ENCODE assay signal across 31 mouse cellular contexts in the genomic region with DNA sequence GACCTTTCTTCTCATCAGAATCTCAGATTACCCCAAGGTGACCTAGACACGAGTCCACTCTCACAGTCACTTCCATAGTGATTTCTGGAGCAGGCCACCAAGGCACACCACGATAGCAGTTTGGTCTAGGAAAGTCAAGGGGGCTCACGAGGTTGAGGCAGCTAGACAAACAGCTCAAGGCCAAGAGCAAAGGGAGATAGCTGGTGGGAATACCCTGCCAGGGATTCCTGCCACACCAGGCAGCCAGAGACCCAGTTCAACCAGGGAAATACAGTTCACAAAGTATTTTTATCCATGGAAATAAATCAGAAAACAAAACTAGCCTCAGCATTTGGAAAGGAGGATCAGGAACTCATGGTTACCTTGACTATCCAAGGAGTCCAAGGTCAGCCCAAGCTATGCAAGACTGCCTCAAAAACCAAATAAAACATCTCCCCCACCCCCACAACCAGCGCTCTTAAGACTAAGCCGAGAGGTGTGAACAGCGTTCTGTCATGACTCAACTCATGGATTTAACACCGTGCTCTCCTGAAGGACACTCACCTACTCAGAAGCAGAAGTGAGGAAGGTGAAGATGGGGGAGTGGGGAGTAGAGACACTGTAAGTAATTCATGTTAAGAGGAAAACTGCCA. TPM values are rescaled to one million over a fixed set of nuclear protein-coding genes. Genes with fewer than 3 reads are reported as not detected.
DNase-seq lines count a peak whose midpoint lies in the region; TF ChIP-seq lines count a peak whose summit lies in the region.
"Had no signal": no experiment of that assay in that cellular context is flagged by ENCODE, and none has a peak within 500 bp of the region (broad histone marks: within the 10 kb centered on the region; RNA-seq: fewer than 3 reads in every experiment).

No protein-coding gene starts in this region.

- DNase-seq in adrenal gland, adult 2 months, result peak; percentile 56
- DNase-seq in adrenal gland, postnatal 4 days (ENCODE audit: low spot score in 2 of 2), result no peak
- peak; percentile 75 for DNase-seq in ovary, adult 18-20 months (ENCODE audit: low spot score)
- DNase-seq in ovary, postnatal 14 days (ENCODE audit: low spot score), result no peak
- DNase-seq in MEL (ENCODE audit: low read depth, low spot score), result no peak
- DNase-seq in induced T-regulatory cell, adult 2 months (ENCODE audit: low read depth), result peak; percentile 29
- DNase-seq in spleen, postnatal 14 days (ENCODE audit: low spot score in 2 of 2), result no peak
- DNase-seq: B cell, adult 2 months; cerebellum, adult 11-12 months; cerebellum, adult 8-10 months; heart, postnatal 14 days; heart, postnatal 4 days had no signal

- H3K9ac ChIP-seq in MEL (ENCODE audit: control insufficient read depth, low read depth, low read length, poor library complexity, severe bottlenecking), result no peak overlapping the region
- H3K9ac ChIP-seq: forebrain, embryonic 13.5 days; heart, embryonic 13.5 days; hindbrain, embryonic 14.5 days had no signal

- H3K27me3 ChIP-seq in MEL (ENCODE audit: control insufficient read depth in 1 of 2, insufficient read depth in 2 of 2, low read length in 2 of 2), result no peaks in the 10 kb centered on the region
- H3K27me3 ChIP-seq: CH12.LX; forebrain, embryonic 13.5 days; heart, embryonic 13.5 days had no signal

- no peak for TF ChIP-seq POLR2A in MEL (IDR thresholded peaks at IDR 0.05; ENCODE audit: control insufficient read depth in 1 of 2, insufficient read depth in 1 of 2, low read depth in 1 of 2, low read length in 2 of 2, poor library complexity in 1 of 2)

- H3K27ac ChIP-seq in MEL (ENCODE audit: control insufficient read depth, low read depth, low read length), result no peak overlapping the region
- H3K27ac ChIP-seq: forebrain, embryonic 10.5 days; forebrain, embryonic 13.5 days; heart, adult 2 months; heart, embryonic 10.5 days; heart, embryonic 13.5 days; hindbrain, embryonic 14.5 days; hindbrain, postnatal 0 days had no signal

- peaks cover 24 to 29% of the 10 kb centered on the region in 2 experiments for H3K36me3 ChIP-seq in MEL (ENCODE audit: control insufficient read depth in 1 of 2, insufficient read depth in 2 of 2, low read length in 2 of 2)

- TF ChIP-seq CTCF in MEL (IDR thresholded peaks at IDR 0.05 in 2 of 3, conservative IDR thresholded peaks at IDR 0.05 in 1 of 3; ENCODE audit: control insufficient read depth in 1 of 3, insufficient read depth in 1 of 3, low read depth in 2 of 3, low read length in 3 of 3, poor library complexity in 1 of 3, severe bottlenecking in 1 of 3), result no peak

- no peaks in the 10 kb centered on the region for H3K79me2 ChIP-seq in MEL (ENCODE audit: control insufficient read depth, insufficient read depth, low read length, poor library complexity)

- no peak overlapping the region for H3K4me3 ChIP-seq in MEL (ENCODE audit: control insufficient read depth in 1 of 2, insufficient read depth in 1 of 2, low read depth in 2 of 2, low read length in 2 of 2)
- H3K4me3 ChIP-seq: forebrain, embryonic 10.5 days; forebrain, embryonic 13.5 days; heart, adult 2 months; heart, embryonic 10.5 days; heart, embryonic 13.5 days had no signal

- no peaks in the 10 kb centered on the region for H3K9me3 ChIP-seq in MEL (replicated peaks; ENCODE audit: insufficient read depth, low read length)
- H3K9me3 ChIP-seq: G1E; heart, embryonic 13.5 days had no signal

- TF ChIP-seq RAD21 in MEL (IDR thresholded peaks at IDR 0.05; ENCODE audit: low read depth, low read length), result no peak

- no peak for TF ChIP-seq EP300 in MEL (IDR thresholded peaks at IDR 0.05; ENCODE audit: low read depth in 1 of 2, low read length in 2 of 2)

- peaks cover 7 to 17% of the 10 kb centered on the region in 2 experiments for H3K4me1 ChIP-seq in MEL (ENCODE audit: control insufficient read depth in 1 of 2, insufficient read depth in 2 of 2, low read length in 2 of 2)
- H3K4me1 ChIP-seq: forebrain, embryonic 10.5 days; forebrain, embryonic 13.5 days had no signal

TF ChIP-seq in MEL, 35 proteins besides CTCF, POLR2A, EP300 and RAD21:
- TF ChIP-seq RCOR1 (IDR thresholded peaks at IDR 0.05; ENCODE audit: low read depth, low read length) (no peak), JUND (IDR thresholded peaks at IDR 0.05; ENCODE audit: low read depth, low read length) (0 out of 2 replicates have a peak, but pooled peaks have one; percentile 22), GABPA (IDR thresholded peaks at IDR 0.05; ENCODE audit: low read depth, low read length) (no peak), ZNF384 (IDR thresholded peaks at IDR 0.05; ENCODE audit: low read depth, low read length) (no peak), ETS1 (IDR thresholded peaks at IDR 0.05; ENCODE audit: low read depth, low read length) (no peak), GATA1 (IDR thresholded peaks at IDR 0.05; ENCODE audit: low read depth, low read length) (no peak), POLR2AphosphoS5 (IDR thresholded peaks at IDR 0.05; ENCODE audit: borderline replicate concordance, low read depth, low read length) (0 out of 2 replicates have a peak, but pooled peaks have one; percentile 60)

RNA-seq across cellular contexts. Expression of gene Hjurp, which starts 13.1 kb away (rescaled TPM):
- total RNA-seq in adrenal gland, adult 2 months (2021), result 10 to 100 TPM; 24.7 to 25.5 TPM
- polyA plus RNA-seq in adrenal gland, adult 2 months (2012; rRNA removed), result 13.6 and 17.5 TPM in 2 replicates
- total RNA-seq in adrenal gland, postnatal 4 days (2021), result 100 to 1,000 TPM; 124 to 130 TPM
- total RNA-seq in MEL (2012; rRNA removed), result 58.6 and 59.4 TPM in 2 replicates
- polyA plus RNA-seq in MEL (2012; ENCODE audit: insufficient read depth in 1 of 2, insufficient read length in 2 of 2, low read depth in 1 of 2, low replicate concordance in 2 of 2, missing spikeins in 1 of 2), result 100 to 1,000 TPM in 1 of 2 experiments, 10 to 100 TPM in 1; 76.3 to 103 TPM

RNA-seq across cellular contexts. Expression of gene Trpm8, which starts 13.1 kb away (rescaled TPM):
- total RNA-seq in adrenal gland, adult 2 months (2021), result not detected
- polyA plus RNA-seq in adrenal gland, adult 2 months (2012; rRNA removed), result not detected in 2 replicates
- under 1 TPM in 1 of 2 experiments, not detected in 1; 0.06 TPM for total RNA-seq in adrenal gland, postnatal 4 days (2021)
- not detected in 2 replicates for total RNA-seq in MEL (2012; rRNA removed)
- not detected for polyA plus RNA-seq in MEL (2012; ENCODE audit: insufficient read depth in 1 of 2, insufficient read length in 2 of 2, low read depth in 1 of 2, low replicate concordance in 2 of 2, missing spikeins in 1 of 2)
- total RNA-seq: adrenal gland, postnatal 36 days; CH12.LX; G1E; gastrocnemius, adult 18-20 months; gastrocnemius, postnatal 10 days; gastrocnemius, postnatal 36 days; granulocyte monocyte progenitor cell, adult 5-6 weeks; heart, adult 2 months; heart, postnatal 14 days; heart, postnatal 4 days had no signal
- polyA plus RNA-seq: embryonic facial prominence, embryonic 11.5 days; forebrain, embryonic 10.5 days; G1E; heart, adult 2 months; heart, embryonic 16.5 days; hindbrain, embryonic 11.5 days; intestine, embryonic 14.5 days had no signal

RNA-seq across cellular contexts. Expression of gene Mroh2a, which starts 37.6 kb away (rescaled TPM):
- under 1 TPM in 1 of 2 experiments, not detected in 1; 0.10 TPM for total RNA-seq in adrenal gland, adult 2 months (2021)
- 0.03 and 0.17 TPM in 2 replicates for polyA plus RNA-seq in adrenal gland, adult 2 months (2012; rRNA removed)
- total RNA-seq in adrenal gland, postnatal 4 days (2021), result under 1 TPM; 0.20 to 0.42 TPM
- total RNA-seq in MEL (2012; rRNA removed), result 0.20 and 0.27 TPM in 2 replicates
- 1 to 10 TPM in 1 of 2 experiments, not detected in 1; 2.5 TPM for polyA plus RNA-seq in MEL (2012; ENCODE audit: insufficient read depth in 1 of 2, insufficient read length in 2 of 2, low read depth in 1 of 2, low replicate concordance in 2 of 2, missing spikeins in 1 of 2)
- total RNA-seq: gastrocnemius, adult 18-20 months; gastrocnemius, postnatal 36 days had no signal
- polyA plus RNA-seq: G1E had no signal

RNA-seq across cellular contexts. Expression of gene Ugt1a1, which starts 52.6 kb away (rescaled TPM):
- total RNA-seq in adrenal gland, adult 2 months (2021), result 10 to 100 TPM in 1 of 2 experiments, not detected in 1; 53.5 TPM
- polyA plus RNA-seq in adrenal gland, adult 2 months (2012; rRNA removed), result 4.0 and 9.7 TPM in 2 replicates
- total RNA-seq in adrenal gland, postnatal 4 days (2021), result 10 to 100 TPM in 1 of 2 experiments, 1 to 10 TPM in 1; 1.5 to 43.6 TPM
- total RNA-seq in MEL (2012; rRNA removed), result not detected in 2 replicates
- not detected for polyA plus RNA-seq in MEL (2012; ENCODE audit: insufficient read depth in 1 of 2, insufficient read length in 2 of 2, low read depth in 1 of 2, low replicate concordance in 2 of 2, missing spikeins in 1 of 2)
- total RNA-seq: CH12.LX; gastrocnemius, postnatal 10 days; gastrocnemius, postnatal 36 days; heart, adult 2 months; heart, postnatal 14 days; heart, postnatal 4 days had no signal
- polyA plus RNA-seq: embryonic facial prominence, embryonic 11.5 days; forebrain, embryonic 13.5 days; forebrain, embryonic 16.5 days; G1E; heart, adult 2 months; heart, embryonic 10.5 days; heart, embryonic 13.5 days; hindbrain, embryonic 11.5 days; hindbrain, embryonic 14.5 days had no signal

RNA-seq across cellular contexts. Expression of gene Dnajb3, which starts 58.8 kb away (rescaled TPM):
- total RNA-seq in adrenal gland, adult 2 months (2021), result 1 to 10 TPM; 1.8 to 3.7 TPM
- 3.1 and 3.9 TPM in 2 replicates for polyA plus RNA-seq in adrenal gland, adult 2 months (2012; rRNA removed)
- 1 to 10 TPM; 3.3 to 4.2 TPM for total RNA-seq in adrenal gland, postnatal 4 days (2021)
- total RNA-seq in MEL (2012; rRNA removed), result not detected in 2 replicates
- not detected for polyA plus RNA-seq in MEL (2012; ENCODE audit: insufficient read depth in 1 of 2, insufficient read length in 2 of 2, low read depth in 1 of 2, low replicate concordance in 2 of 2, missing spikeins in 1 of 2)
- total RNA-seq: CH12.LX; gastrocnemius, adult 18-20 months; gastrocnemius, postnatal 36 days; granulocyte monocyte progenitor cell, adult 5-6 weeks had no signal
- polyA plus RNA-seq: G1E had no signal

Comparison
In these comparisons a context has a peak if more than half of its experiments do, and no peak if none do; other contexts are left out.
1. DNase-seq: peak in adrenal gland, adult 2 months (single experiment), ovary, adult 18-20 months (single experiment) and induced T-regulatory cell, adult 2 months (single experiment); none in adrenal gland, postnatal 4 days (0 of 2), ovary, postnatal 14 days (single experiment), MEL (single experiment) and spleen, postnatal 14 days (0 of 2).